Mouse (Mus musculus) adrenal gland, adult 8-10 months (tissue): ENCODE results near the gene Urb2. TPM values are rescaled to one million over a fixed set of nuclear protein-coding genes. Genes with fewer than 3 reads are reported as not detected.

Experiments used
- DNase-seq: peaks from one replicate; pipeline ENCODE4 v3.0.0; 2022
- microRNA-seq, 2 experiments: library from miRNA; unstranded; fragments of <30 nt; microRNA quantifications; one replicate each; pipeline ENCODE4 v1.2.0; 2022
- total RNA-seq, 4 experiments: library from RNA; stranded (reverse); gene quantifications; 2 replicates each; pipeline ENCODE4 v1.2.4; 2022

The Urb2 gene
- total RNA-seq, 4 experiments from 2014 or later = 11.8 to 14.7 (median 14.2) TPM

- DNase-seq = no peak
Observed at GRCm38 (mm10) chr8:124078969-124079368, 57.7 kb downstream of the Urb2 start.

GRCm38 (mm10) chr8:124080467-124081326 lies 59.4 kb downstream of the Urb2 start:
- DNase-seq = peak; percentile 10

- no peak for DNase-seq
Observed at GRCm38 (mm10) chr8:124082616-124083015, 61.3 kb downstream of the Urb2 start.

- DNase-seq = no peak
Observed at GRCm38 (mm10) chr8:124083611-124084010, 62.3 kb downstream of the Urb2 start.

GRCm38 (mm10) chr8:124085668-124086067 lies 64.4 kb downstream of the Urb2 start:
- no peak for DNase-seq

- no peak for DNase-seq
Observed at GRCm38 (mm10) chr8:124088092-124088613, 66.8 kb downstream of the Urb2 start.

GRCm38 (mm10) chr8:124089016-124089415 lies 67.7 kb downstream of the Urb2 start:
- DNase-seq = no peak

- DNase-seq = no peak
Observed at GRCm38 (mm10) chr8:124090473-124090872, 69.2 kb downstream of the Urb2 start.

Small RNA genes lying within 50 kb of the gene (microRNA-seq; reads per million reads assigned to microRNA genes)
- 0 reads per million in 2 experiments for gene Mir1967

Other genes with a start within 250 kb of the Urb2 start
- 10 to 100 TPM; 24.3 to 40.6 (median 34.0) TPM for gene Rab4a, start 215.5 kb upstream of the Urb2 start, total RNA-seq
- gene Ccsap, start 161.3 kb upstream of the Urb2 start, total RNA-seq = 1 to 10 TPM; 2.2 to 3.3 (median 2.3) TPM
- gene Acta1, start 126.8 kb upstream of the Urb2 start, total RNA-seq = 1 to 10 TPM in 2 of 4 experiments, under 1 TPM in 2; 0.17 to 4.4 (median 0.80) TPM
- 10 to 100 TPM; 22.9 to 27.7 (median 23.7) TPM for gene Nup133, start 72.2 kb upstream of the Urb2 start, total RNA-seq
- gene Abcb10, start 38.4 kb upstream of the Urb2 start, total RNA-seq = 10 to 100 TPM; 12.0 to 23.2 (median 16.6) TPM
- gene Taf5l, start 111 bp upstream of the Urb2 start, total RNA-seq = 10 to 100 TPM; 20.0 to 27.7 (median 24.9) TPM
- gene Galnt2, start 209.9 kb downstream of the Urb2 start, total RNA-seq = 10 to 100 TPM; 47.0 to 66.5 (median 54.4) TPM